Mouse (Mus musculus) c-Kit-negative CD71-positive TER-119-positive erythroid progenitor cells, embryonic 14.5 days (primary cell): ENCODE results near the gene Hsd11b1.
"Not testable (repeated sequence)": the region's sequence is repeated elsewhere in the genome, so short reads cannot be mapped to it uniquely, and the experiment has no call there.

ENCODE experiments used
- DNase-seq: peaks from one replicate; pipeline ENCODE4 v3.0.0-alpha.2; 2013; ENCODE audit warnings: low read depth, low spot score

Hsd11b1 gene

DNA sequence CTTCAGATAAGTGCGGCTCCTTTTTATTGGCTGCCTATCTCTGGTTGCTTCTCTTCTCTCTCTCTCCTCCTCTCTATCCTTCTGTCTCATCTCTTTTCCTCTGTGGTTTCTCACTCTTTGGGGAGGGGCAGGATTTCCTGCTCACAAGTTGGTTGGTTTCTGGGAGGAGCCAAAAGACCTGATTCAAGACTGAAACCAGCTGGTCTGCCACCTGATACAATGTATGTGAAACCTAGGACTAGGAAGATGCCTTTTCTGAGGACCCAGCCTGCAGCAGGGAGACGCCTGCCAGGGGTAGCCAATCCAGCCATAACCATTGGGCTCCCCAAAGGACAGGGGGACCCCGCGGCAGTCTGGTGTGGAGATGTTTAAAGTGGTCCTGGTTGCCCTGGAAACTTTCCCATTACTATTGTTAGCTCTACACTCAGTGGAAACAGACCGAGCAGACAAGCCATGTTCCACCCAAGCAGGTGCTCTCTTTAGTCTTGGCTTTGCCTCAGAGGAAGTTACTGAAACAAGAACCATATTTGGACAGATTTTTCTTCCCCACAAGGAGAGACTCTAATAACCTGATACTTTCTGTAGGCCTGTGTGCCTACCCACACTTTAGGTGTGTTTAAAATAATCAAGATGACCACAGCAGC is at the start of gene Hsd11b1:
Gene Hsd11b1, minus strand, starts transcription at position 121 of the 644 bp plus-strand sequence.
- DNase-seq, result no peak

DNA sequence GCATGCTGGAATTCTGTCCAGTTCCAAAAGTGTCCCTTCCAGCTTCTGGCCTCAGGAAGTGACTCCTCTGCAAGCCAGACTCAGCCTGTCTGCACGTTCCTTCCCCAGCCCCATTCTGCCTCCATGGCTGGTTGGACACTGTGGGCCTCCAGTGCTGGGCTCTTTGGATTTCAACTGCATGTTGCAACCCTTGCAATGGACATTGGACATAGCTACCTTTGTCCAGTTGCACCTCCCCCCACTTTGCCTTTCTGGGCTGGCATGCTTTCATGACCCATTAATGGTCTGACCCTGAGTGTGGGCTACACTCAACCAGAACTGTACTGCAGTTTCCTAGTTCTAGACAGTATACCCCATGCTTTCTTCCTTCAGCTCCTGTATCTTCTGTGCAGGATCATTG is 47.7 kb upstream of the Hsd11b1 start:
- DNase-seq, result no peak

DNA sequence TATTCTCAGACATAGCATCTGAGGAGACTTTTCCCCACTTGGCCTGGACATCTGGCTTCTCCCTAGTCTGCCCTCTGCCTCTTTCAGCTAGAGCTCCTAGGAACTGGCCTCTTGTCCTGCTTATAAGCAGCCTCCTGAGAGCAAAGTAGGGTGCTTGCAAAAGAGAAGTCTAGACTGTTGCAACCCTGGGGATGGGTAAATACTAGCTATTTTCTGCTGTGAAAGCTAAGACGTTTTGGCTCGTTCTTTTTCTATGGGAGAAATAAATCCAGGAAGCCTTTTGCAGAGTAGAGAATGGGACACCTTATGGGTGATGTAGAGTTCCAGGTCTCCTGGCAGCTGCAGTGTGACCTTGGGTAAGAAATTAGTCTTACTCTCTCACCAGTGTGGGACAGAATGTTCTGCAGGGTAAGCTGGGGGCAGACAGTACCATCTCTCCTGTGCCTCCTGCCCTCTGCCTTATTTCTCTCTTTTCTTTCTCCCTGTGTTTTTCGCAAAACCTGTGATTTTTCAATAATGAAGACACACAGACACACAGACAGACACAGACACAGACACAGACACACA is 46.7 kb upstream of the Hsd11b1 start:
- DNase-seq, result no peak

DNA sequence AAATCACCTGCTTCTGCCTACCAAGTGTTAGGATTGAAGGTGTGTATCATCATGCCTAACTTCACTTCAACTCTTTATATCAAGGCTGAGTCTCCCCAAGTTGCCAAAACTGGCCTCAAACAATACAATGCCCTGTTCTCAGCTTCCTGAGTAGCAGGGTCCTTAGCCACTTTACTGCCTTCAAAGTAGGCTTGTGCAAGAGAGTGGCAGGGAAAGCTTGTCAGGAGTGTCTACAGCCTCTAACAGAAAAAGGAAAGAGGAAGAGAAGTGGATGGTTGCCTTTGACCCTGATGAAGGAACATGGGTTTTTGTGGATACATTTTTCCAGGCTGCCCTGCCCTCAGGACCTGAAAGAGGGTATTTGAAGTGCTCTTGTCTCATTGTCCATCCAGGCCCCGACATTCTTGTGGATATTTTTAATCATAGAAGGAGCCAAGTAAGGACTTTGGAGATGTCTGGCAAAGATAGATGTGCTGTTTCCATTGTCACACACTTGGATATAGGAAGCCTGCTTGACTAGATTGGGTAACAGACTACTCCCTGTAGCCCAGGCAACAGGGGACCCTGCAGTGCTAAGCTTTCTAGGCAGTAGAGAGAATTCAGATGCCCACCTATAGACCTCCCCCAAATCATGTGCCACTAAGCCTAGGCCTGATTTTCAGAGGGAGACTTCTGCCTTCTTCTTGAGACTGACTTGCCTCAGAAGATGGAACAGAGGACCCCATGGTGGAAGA is 46.1 kb upstream of the Hsd11b1 start:
- DNase-seq, result no peak

DNA sequence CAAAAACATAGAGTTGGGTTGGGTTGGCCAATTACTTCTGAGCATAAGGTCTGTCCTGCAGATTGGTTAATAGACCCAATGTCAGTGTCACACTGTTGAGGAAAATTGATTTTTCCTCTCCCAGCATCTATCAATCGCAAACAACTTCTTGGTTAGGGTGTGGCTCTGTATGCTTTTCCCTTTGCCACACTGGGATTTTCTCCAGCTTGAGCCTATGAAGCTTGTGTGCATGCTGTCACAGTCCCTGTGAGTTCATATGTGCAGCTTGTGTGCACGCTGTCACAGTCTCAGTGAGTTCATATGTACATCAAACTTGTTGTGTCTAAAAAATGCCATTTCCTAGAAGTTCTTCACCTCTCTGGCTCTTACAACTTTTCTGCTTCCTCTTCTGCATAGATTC is 43.0 kb upstream of the Hsd11b1 start:
- DNase-seq, result no peak

DNA sequence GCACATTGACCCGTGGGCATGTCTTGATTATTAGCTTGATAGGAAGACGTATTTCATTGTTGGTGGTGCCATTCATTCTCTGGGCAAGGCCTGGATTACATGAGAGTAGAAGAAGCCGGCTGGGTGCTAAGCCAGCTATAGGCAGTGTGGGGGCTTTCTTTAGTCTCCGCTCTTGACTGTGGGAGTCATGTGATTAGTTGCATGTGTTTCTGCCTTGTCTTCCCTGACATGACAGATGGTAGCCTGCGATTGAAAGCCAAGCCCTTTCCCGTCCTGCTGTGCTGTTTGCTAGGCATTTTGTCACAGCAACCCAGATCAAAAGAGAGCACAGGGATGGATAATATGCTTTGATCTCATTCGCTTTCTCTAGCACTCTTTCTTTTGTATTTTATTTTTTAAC is 41.5 kb upstream of the Hsd11b1 start:
- no peak for DNase-seq

DNA sequence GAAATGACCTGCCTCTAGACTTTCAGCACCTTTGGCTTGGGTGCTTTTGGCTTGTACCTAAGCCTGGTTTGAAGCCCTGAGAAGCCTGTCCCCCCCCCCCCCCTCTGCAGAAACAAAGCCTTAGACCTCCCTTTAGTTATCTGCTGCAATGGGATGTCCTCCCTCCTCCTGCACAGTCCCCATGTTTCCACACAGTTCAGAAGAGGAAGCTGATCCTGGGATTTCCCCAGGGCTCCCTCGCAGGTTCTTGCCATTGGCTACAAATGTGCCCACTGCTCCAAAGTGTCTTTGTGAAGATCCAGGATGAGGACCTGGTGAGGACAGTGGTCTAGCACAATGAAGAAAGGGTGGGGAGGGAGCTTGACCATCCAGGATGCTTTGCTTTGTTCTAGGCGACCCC is 39.2 kb upstream of the Hsd11b1 start:
- DNase-seq, result no peak

DNA sequence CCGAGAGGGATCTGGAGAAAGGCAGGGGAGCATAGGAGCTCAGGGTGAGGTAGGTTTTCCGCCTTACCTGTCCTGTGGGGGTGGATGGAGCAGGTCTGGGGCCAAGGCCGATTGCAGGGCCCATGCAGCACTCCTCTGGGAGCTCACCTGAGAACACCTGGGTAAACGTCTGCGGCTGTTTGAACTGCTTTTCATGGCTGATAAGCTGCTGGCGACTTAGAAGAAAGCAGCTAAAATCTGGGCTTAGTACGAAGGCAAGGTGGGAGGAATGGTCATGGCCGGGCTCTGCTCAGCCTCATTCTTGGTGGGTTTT is 38.2 kb upstream of the Hsd11b1 start:
- DNase-seq, result no peak

DNA sequence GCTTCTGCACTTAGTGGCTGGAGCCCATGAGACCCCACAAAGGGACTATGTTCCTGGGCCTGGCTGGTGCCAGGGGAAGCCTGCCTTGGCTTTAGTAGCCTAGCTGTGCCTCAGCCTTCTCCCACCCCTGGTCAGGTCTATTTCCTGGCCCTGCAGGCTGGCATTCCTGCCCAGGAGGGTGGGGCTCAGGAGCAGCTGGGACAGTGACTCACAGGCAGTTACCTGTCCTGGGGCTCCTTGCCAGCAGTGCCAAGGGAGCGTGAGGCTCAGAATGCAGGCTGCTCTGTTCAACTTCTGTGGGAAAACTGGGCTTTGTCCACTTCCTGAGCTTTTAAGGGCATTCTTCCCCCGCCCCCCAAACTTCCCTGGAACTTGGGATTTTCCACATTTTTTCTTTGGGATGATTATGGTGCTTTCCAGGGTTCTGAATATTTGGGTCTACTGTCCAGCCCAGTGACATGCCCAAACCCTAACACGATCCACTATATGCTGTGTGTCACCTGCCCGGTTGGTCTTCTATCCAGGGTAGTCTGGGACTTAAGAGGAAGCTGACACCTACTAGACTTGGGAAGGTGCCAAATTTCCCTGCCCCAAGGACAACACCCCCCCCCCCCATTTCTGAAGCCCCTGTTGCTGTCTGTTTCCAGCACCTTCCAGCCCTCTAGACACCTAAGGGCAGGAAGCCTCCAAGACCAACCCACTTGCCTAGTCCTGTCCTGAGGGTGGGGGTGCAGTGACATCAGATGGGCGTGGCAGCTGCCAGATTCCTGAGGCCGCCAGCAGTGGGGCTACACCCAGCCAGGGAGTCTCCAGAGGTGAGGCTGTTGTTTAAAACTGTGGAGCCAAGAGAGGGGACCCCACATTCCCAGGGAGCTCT is 37.6 kb upstream of the Hsd11b1 start:
- no peak for DNase-seq

DNA sequence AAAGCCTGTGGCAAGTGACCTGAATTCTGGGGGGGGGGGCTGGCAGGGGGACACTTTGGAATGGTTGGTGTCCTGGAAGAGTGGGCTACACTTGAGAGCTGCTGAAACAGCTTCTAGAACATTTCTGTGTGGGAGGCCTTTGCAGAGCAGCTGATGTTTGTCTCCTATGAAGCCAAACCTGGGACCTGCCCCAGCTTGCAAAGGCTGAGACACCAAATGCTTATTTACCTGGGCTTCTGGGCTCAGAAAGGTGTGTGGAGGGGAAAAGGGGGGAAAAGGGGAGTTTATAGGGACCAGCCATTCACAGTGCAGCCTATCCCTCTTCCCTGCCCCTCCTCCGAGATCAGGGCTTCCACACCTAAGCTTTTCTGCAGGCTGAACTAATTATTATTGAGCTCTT is 36.1 kb upstream of the Hsd11b1 start:
- DNase-seq, result no peak

DNA sequence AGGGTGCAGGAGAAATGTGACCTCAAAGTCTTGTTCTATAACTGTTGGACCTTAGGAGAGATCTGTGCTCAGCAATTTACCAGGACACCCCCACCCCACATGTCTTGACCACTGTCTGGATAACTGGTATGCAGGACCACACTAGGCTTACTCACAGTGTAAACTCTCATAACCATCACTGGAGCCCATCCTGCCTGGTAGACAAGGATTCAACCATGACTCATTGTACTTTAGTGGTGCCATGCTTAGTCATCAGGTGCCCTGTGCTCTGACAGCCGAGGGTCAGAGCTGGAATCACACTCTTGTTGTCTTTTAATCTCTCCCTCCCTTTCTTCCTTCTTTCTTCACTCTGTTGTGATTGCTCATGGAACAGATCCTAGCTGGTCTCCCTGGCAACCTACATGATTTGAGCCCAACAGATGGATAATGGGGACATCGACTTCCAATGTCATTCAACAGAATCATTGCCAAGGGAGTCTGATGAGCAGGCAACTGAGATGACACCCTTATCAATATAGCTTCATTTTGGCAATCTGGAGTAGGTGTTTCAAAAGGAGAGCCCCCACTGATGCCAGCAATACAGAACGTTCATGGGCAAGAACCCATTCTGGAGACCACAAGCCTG is 34.4 kb upstream of the Hsd11b1 start:
- DNase-seq, result no peak

DNA sequence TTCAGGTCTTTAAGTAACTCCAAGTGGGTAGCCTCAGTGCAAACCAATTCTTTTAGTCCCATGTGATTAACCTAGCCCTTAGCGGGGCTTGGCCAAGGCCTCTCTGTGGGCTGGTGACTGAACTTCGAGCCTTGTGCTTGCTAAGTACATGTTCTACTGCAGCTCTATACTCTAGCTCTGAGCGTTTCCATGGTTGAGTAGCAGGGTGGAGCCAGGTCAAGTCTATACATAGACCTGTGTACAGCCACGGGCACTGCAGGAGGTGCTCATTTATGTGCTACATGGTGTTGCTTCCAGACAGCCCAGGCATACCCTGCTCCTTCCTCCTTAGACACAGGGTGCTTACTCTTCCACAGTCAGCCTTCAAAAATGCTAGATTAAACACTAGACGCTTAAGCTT is 32.0 kb upstream of the Hsd11b1 start:
- DNase-seq, result no peak

DNA sequence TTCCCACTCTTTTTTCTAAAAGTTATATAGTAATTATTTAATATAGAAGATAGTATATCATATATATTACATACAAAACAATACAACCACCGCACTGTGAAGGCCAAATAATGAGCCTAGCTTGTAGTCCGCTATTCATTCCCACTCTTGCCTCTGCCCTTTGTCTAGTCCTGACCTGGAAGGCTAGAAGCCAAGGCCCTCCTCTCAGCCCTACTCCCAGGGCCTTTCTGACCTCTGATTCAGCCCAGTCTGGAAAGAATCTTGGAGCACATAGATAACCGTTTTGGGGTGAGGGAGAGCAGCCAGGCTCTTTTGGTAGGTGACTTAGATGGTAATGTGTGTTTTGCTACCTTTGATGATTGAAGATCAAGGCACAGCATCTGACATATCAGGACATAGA is 30.1 kb upstream of the Hsd11b1 start:
- DNase-seq, result no peak

DNA sequence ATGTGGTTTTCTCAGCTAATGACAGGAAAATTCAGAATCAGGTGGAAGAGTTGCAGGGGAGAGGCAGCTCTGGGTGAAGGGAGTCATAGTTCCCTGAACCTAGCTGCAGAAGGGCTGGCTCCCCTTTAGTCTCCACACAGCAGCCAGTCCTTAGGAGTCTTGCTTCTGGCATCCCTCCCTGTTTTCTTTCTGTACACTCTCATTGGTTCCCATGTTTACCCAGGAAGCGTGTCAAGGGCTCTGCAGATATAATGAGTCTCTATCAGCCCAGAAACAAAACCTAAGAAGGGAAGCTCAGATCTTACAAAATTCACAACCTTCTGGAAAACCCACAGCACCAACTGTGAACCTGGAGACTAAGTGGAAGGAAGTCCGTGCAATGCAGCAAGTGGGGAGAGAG is 29.2 kb upstream of the Hsd11b1 start:
- DNase-seq, result no peak

DNA sequence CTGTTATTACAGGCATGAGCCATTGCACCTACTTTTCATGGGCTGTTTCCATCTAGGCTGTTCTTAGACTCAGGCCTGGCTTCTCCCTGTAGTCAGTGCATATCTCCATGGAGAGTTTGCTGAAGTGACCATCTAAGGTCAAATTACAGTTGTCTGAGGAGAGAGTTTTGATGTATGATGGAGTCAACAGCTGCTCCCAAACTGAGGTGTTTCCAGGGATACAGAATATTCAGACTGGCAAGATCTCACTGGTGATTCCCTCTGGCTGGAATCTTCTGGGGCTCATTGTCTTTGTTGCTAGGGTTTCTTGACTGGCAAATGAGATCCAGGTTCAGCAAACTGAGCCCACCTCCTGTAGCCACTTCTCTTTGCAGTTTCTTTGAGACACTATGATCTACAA is 26.8 kb upstream of the Hsd11b1 start:
- no peak for DNase-seq

DNA sequence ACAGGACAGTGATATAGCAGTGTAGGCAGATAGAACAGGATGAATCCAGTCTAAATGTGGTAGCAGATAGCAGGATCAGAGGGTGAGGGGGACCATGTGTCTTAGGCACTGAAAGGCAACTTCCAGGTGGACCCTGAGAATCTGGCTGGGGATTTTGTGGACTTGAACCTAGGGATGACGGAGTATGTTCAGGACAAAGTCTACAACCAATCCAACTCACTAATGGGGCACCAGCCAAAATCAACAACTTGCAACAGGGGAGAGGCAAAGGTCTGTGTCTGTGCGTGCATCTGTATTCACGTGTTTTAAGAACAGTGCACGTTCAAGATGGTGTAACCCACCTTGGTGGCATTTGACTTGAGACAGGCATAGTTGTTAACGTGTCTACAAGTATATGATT is 26.0 kb upstream of the Hsd11b1 start:
- DNase-seq, result no peak

DNA sequence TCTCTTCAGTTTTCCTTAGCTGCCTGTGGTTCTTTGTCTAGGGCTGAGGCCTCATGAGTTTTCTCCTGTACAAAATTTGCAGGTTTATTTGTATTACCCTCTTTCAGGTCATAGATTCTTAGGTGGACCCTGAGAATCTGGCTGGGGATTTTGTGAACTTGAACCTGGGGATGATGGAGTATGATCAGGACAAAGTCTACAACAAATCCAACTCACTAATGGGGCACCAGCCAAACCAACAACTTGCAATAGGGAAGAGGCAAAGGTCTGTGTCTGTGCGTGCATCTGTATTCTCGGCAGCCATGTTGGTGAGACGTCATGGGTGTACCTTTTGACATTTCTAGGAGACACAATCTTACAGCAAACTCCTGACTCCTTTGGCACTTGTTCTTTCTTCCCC is 25.2 kb upstream of the Hsd11b1 start:
- no peak for DNase-seq

DNA sequence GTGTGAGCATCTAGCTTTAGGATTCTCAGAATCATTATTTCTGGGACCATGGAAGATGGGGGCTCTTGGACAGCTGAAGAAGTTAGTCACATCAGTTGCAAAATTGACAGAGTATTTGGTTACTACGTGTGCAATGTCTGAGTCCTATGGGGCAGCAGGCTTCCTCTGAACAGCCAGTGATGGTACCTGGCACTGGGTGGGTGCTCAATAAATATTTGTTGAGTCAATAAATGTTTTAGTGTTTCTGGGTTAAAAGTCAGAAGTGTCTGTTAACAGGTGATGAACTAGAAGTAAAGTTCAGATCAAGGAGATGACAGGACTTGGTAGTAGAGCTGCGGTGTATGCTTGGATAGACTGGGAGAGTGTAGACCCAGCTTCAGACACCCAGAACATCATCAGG is 23.7 kb upstream of the Hsd11b1 start:
- DNase-seq, result no peak

DNA sequence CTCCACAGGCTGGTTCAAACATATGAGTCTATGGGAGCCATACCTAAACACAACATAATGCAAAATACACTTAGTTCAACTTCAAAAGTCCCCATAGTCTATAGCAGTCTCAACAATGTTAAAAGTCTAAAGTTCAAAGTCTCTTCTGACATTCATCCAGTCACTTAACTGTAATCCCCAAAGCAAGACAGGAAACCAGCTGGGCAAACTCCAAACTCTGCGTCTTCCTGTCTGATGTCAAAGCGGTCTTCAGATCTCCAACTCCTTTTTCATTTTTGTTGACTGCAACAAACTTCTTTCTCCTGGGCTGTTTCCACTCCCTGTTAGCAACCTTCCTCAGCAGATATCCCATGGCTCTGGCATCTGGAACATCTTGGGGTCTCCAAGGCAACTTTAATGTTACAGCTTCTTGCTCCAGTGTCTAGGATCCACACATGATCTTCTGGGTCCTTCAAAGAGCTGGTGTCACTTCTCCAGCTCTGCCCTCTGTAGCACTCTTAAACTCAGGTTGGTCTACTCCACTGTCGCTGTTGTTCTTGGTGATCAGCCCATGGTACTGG is 22.0 kb upstream of the Hsd11b1 start:
- not testable (repeated sequence) for DNase-seq

DNA sequence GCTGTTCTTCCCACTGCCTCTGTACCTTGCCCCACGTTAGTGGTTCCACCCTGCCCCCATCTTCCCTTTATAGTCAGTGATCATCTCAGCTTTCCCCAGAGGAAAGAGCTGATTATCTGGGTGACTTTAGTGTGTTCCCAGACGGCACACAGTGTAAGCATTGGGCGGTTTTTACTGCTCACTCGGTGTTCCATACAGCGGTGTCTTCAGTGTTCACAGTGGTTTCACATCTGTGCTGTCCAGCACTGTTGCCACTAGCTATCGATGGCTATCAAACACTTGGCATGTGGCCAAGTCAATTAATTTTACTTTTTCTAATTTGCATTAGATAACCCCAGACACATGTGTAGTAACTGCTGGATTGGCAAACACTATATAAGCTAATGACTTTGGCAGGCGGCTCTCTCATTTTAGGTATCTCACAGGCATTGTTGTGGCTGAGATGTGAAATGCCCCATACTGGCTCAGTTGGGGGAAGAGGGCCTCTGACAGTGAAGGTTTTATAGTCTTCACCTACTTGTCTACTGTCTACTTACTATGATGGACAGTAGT is 20.4 kb upstream of the Hsd11b1 start:
- DNase-seq, result no peak

DNA sequence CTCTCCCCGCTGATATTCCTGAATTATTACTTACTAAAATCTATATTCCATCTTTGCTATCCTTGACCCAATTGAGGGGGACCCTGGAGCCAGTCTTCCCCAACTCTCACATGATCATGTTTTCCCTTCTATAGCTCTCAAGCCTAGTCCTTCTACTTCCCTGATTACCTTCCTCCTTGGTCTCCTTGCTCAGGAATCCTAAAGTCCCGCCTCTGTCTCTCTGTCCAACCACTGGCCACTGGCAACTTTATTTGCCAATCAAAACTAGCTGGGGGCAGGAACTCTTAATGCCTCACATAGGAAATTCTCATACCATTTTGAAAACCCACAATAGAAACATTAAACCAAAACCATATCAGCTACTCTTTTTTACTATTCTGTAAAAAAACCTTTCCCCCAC is 17.5 kb upstream of the Hsd11b1 start:
- no peak for DNase-seq
